Mouse (Mus musculus): ENCODE data around the gene Hist1h3a.

- TF ChIP-seq GATA1 (IDR thresholded peaks at IDR 0.05; ENCODE audit: low read length) (no peak), TAL1 (IDR thresholded peaks at IDR 0.05; ENCODE audit: low read length) (no peak)
Observed at GRCm38 (mm10) chr13:23792520-23792919, 30.3 kb upstream of the Hist1h3a start.

Measured in erythroblast, embryonic 14.5 days (primary cell).